Mouse (Mus musculus) kidney, adult 2 months (tissue): ENCODE results near the gene Scarb2. TPM values are rescaled to one million over a fixed set of nuclear protein-coding genes. Genes with fewer than 3 reads are reported as not detected.
A peak's percentile ranks its signal among the peaks of the same experiment; 100 is the strongest.

Experiments used
- DNase-seq: peaks from one replicate; pipeline ENCODE4 v3.0.0; 2021
- H3K27ac ChIP-seq: fragments of 200-500 bp; 2 replicates; pipeline ENCODE4 v1.5.1; 2012; ENCODE audit warnings: low read depth, low read length, control low read depth, inconsistent platforms; ENCODE audit not compliant: insufficient read depth
- H3K27me3 ChIP-seq: fragments of 200-500 bp; replicated peaks from 2 replicates; pipeline ENCODE4 v1.6.1; 2012; ENCODE audit warnings: mild to moderate bottlenecking, moderate library complexity, low read length, inconsistent platforms; ENCODE audit not compliant: control insufficient read depth, insufficient read depth
- H3K36me3 ChIP-seq: fragments of 200-500 bp; 2 replicates; pipeline ENCODE4 v1.6.1; 2012; ENCODE audit warnings: mild to moderate bottlenecking, moderate library complexity, low read length, inconsistent platforms; ENCODE audit not compliant: control insufficient read depth, insufficient read depth
- H3K4me1 ChIP-seq: fragments of 200-500 bp; 2 replicates; pipeline ENCODE4 v1.6.1; 2011; ENCODE audit warnings: low read length; ENCODE audit not compliant: control insufficient read depth, insufficient read depth
- H3K4me3 ChIP-seq: fragments of 200-500 bp; 2 replicates; pipeline ENCODE4 v1.5.1; 2011; ENCODE audit warnings: mild to moderate bottlenecking, low read depth, low read length, control low read depth; ENCODE audit not compliant: insufficient read depth
- CTCF ChIP-seq: fragments of 200-500 bp; conservative IDR thresholded peaks from 2 replicates; pipeline ENCODE4 v1.5.1; 2011; ENCODE audit warnings: low read depth, mild to moderate bottlenecking, control low read depth, low read length, moderate library complexity, mixed read lengths; ENCODE audit not compliant: insufficient read depth, insufficient read length
- POLR2A ChIP-seq: fragments of 200-500 bp; IDR thresholded peaks from one replicate; pipeline ENCODE4 v1.6.1; 2011; ENCODE audit warnings: low read depth, low read length, control low read depth
- WGBS: fragments of 180-500 bp; shearing (Covaris S2); methylation state at CpG from one replicate; pipeline ENCODE4 v1.1.7; 2018; 5-methylcytosine and 5-hydroxymethylcytosine counted together
- polyA plus RNA-seq: library from polyadenylated mRNA; depleted of rRNA; stranded (reverse); fragments of >200 nt; gene quantifications from 2 replicates; pipeline ENCODE4 v1.2.3, GENCODE M21; 2012

Gene Scarb2
- polyA plus RNA-seq, 1 experiment, result 19.9 TPM

DNA sequence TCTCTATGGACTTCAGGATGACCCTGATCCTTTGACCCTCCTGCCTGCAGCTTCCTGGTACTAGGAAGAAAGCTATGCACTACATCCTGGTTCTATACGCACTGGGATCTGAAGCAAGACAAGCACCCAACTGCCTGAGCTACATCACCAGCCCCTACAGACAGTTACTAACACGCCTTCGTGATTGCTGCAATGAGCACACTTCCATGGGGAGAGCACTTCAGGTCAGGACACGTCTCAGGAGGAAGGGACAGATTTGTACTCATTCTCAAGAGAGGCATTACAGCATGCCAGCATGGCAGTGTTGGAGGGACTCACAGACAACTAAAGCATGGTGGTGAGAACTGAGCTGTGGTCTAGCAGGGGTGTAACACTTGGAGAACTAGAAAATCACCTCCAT, 35.1 kb downstream of the Scarb2 start:
- WGBS, result 88% methylated on average over 4 of the region's 4 CpGs
- no peak overlapping the region for H3K27ac ChIP-seq

DNA sequence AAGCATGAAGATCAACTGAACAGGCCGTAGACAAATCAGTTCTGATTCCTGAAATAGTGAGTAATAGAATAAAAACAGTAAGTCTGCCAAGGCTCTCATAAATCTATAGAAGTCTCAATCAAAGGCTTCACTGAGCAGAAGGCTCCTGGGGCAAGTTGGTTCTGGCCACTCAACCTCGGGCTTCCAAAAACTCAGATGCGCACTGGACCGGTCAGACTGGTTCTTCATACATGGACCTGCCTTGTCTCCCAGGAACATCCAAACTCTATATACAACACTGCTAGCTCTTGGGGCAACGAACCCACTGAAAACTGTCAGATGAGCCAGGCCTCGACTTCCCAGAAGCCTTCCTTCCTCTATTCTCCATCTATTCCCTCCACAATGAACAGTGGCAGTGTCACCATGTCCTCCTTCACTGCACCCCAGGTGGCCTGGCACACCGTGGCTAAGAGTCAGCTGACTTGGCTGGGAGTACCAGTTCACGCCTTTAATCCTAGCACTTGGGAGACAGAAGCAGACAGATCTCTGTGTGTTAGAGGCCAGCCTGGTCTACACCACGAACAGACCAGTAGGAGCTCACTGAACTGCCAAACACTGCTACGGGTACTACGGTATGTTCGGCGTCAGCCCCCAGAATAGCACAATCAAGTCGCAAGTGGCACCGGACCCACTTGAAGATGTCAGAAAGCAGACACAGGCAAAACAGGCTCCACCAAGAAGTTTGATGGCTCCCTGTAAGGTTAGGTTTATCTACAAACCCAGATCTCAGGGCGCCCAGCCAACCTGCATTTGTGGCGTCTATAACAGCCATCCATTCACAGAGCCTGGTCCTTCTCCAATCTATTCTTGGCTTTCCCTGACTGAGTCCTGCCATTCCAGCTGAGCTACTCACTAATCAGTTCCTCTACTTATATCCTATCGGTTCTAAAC, 37.2 kb downstream of the Scarb2 start:
- TF ChIP-seq POLR2A (no peak), CTCF (no peak)
- 80% methylated on average over 18 of the region's 18 CpGs for WGBS
- H3K36me3 ChIP-seq, result no peaks in the 10 kb centered on the region

More for the DNA sequence above, 35.1 kb downstream of the Scarb2 start:
- TF ChIP-seq CTCF (no peak), POLR2A (no peak)
- no peaks in the 10 kb centered on the region for H3K27me3 ChIP-seq
- H3K36me3 ChIP-seq, result no peaks in the 10 kb centered on the region
- DNase-seq, result no peak
- no peak overlapping the region for H3K4me3 ChIP-seq
- H3K4me1 ChIP-seq, result peaks cover 2% of the 10 kb centered on the region; the same call in 1 of the 2 replicates

DNA sequence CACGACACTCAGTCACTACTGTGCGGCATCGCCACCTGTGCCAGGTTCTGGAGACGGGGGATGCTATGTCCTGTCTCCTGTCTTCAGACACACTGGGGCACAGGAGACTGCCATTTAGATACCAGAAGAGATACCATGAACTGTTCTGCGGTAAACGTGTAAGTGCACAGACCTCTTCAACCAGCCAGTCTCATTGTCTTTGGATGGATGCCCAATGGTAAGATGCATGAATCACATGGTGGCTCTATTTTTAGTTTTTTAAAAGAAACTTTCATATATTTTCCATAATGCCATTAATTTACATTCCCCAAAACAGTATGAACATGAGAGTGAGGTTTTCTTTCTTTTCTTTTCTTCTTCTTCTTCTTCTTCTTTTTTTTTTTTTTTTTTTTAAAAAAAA, 38.4 kb downstream of the Scarb2 start:
- no peaks in the 10 kb centered on the region for H3K36me3 ChIP-seq
- no peak overlapping the region for H3K4me3 ChIP-seq
- H3K27ac ChIP-seq, result no peak overlapping the region
- peaks cover 2% of the 10 kb centered on the region; the same call in 1 of the 2 replicates for H3K4me1 ChIP-seq
- no peak for TF ChIP-seq POLR2A
- TF ChIP-seq CTCF, result no peak
- DNase-seq, result no peak
- no peaks in the 10 kb centered on the region for H3K27me3 ChIP-seq
- 87% methylated on average over 6 of the region's 6 CpGs for WGBS

More for the DNA sequence above, 37.2 kb downstream of the Scarb2 start:
- no peaks in the 10 kb centered on the region for H3K27me3 ChIP-seq
- H3K4me3 ChIP-seq, result no peak overlapping the region
- no peak for DNase-seq
- peaks cover 2% of the 10 kb centered on the region; the same call in 1 of the 2 replicates for H3K4me1 ChIP-seq
- H3K27ac ChIP-seq, result no peak overlapping the region

DNA sequence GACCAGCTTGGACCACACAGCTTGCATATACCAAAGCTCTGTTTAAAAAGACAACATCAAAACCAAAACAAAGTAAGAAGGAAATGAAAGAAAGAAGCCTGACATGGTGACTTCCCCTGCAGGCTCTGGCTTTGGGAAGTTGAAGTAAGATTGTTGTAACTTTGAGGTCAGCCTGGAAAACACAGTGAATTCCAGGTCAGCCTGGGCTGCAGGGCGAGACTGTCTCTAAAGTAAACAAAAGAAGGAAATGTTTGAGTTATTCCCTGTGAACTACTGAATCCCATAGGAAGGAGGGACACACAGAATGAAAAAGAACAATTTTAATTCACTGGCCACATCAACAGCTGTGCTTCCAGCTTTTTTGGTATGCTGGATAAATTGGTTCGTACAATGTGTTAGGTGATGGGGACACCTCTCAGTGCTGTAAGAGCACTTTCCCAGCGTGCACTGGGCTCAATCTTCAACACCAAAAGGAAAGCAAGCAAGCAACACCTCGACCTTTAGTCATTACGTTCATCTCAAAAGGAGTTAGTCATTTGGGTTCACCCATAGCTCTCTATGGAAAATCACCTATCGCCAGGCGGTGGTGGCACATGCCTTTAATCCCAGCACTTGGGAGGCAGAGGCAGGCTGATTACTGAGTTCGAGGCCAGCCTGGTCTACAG, 39.4 kb downstream of the Scarb2 start:
- peak overlapping the region; percentile 43; the same call in 1 of the 2 replicates for H3K27ac ChIP-seq
- DNase-seq, result peak; percentile 47

DNA sequence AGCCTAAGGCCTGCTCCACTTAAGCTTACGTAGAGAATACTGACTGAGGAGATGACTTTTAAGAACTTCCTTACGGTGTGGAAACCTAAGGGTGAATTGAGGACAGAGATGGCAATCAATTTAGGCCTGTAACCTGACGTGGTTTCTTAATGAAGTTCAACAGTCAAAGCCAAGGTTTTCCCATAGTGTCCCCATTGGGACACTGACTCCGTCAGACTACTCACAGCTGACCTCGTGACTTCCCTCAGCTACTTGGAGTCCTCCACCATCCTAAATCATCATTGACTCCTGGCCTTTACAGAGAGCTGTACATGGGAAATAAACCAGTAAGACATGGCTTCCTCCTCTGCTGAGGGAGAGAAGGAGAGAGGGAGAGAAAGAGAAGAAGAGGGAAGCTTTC, 41.1 kb downstream of the Scarb2 start:
- peak; percentile 28 for DNase-seq
- WGBS, result 80% methylated on average over 5 of the region's 5 CpGs
- no peaks in the 10 kb centered on the region for H3K27me3 ChIP-seq
- H3K4me1 ChIP-seq, result peaks cover 2% of the 10 kb centered on the region; the same call in 1 of the 2 replicates
- H3K4me3 ChIP-seq, result no peak overlapping the region
- TF ChIP-seq CTCF (no peak), POLR2A (no peak)
- no peak overlapping the region for H3K27ac ChIP-seq
- no peaks in the 10 kb centered on the region for H3K36me3 ChIP-seq

More for the DNA sequence above, 39.4 kb downstream of the Scarb2 start:
- H3K36me3 ChIP-seq, result no peaks in the 10 kb centered on the region
- no peak for TF ChIP-seq POLR2A
- TF ChIP-seq CTCF, result no peak
- peaks cover 2% of the 10 kb centered on the region; the same call in 1 of the 2 replicates for H3K4me1 ChIP-seq
- WGBS, result 67% methylated on average over 8 of the region's 8 CpGs
- H3K27me3 ChIP-seq, result no peaks in the 10 kb centered on the region
- no peak overlapping the region for H3K4me3 ChIP-seq

DNA sequence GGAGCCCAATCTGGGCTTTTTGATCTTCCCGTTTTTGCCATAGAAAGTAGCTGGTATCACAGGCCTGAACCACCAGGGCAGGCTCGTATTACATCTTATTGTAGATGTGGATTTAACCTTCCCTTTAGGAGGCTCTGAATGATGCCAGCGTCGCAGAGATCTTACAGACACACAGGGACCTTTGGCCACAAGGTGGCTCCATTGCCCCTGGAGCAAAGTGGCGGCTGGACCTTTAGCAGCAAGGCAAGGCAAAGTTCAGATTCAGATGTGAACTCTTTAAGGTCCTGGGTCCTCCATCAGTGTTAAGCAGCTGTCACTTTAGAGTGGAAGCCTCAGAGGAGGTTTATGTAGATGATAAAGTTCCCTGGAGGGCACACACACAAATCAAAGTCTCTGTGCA, 45.3 kb downstream of the Scarb2 start:
- 20% methylated on average over 5 of the region's 5 CpGs for WGBS
- Histone ChIP-seq H3K4me3 (no peak overlapping the region), H3K27me3 (no peaks in the 10 kb centered on the region), H3K36me3 (no peaks in the 10 kb centered on the region), H3K4me1 (no peaks in the 10 kb centered on the region), H3K27ac (no peak overlapping the region)
- TF ChIP-seq POLR2A (no peak), CTCF (peak; percentile 90)
- peak; percentile 80 for DNase-seq

DNA sequence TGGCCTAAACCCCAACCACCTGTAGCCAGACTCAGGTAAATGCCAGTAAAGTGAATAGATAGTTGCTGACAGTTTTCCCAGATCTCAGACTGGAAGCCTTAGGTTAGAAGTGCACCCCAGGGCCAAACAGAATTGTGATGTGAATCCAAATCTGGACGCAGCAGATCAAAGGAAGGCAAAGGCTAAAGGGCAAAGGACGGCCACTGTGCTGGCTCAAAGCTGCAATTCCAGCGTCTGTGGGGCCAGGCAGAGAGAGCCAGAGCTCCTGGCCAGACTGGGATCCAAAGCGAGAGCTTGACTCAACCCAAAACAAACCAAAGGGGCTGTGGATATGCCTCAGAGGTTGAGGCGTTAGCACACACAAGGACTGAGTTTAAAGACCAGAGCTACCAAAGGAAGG, 47.9 kb downstream of the Scarb2 start:
- no peaks in the 10 kb centered on the region for H3K36me3 ChIP-seq
- TF ChIP-seq CTCF, result no peak
- TF ChIP-seq POLR2A, result no peak

More for the DNA sequence above, 47.9 kb downstream of the Scarb2 start:
- H3K4me1 ChIP-seq, result no peaks in the 10 kb centered on the region
- WGBS, result 50% methylated on average over 5 of the region's 5 CpGs
- H3K27me3 ChIP-seq, result no peaks in the 10 kb centered on the region
- no peak overlapping the region for H3K27ac ChIP-seq
- DNase-seq, result peak; percentile 58
- no peak overlapping the region for H3K4me3 ChIP-seq
